In the genomic region with DNA sequence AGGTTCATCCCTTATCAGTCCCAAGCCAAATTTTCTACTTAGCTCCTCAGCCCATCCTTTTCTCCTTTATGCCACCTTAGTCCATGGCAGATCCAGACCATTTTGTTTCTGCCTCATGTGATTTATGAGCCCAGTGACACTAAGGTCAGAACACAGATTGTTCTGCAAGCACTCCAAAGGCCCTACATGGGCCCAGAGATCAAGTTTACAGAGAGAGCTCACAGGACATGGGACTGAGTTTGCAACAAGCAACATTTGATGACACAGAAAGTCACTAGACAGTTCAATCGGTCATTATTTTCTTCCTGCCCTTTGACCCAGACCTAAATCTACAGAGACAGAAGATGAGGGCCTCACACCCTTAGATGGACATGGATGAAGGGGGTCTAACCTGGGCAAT, we compare ENCODE assay signal across 13 mouse cellular contexts.
"Had no signal": no experiment of that assay in that cellular context is flagged by ENCODE, and none has a peak within 500 bp of the region (broad histone marks: within the 10 kb centered on the region; RNA-seq: fewer than 3 reads in every experiment).

No protein-coding gene starts in this region.

- H3K27ac ChIP-seq: midbrain, embryonic 13.5 days; midbrain, embryonic 15.5 days; neural tube, embryonic 12.5 days; stomach, embryonic 15.5 days; stomach, postnatal 0 days had no signal

- H3K9ac ChIP-seq: lung, embryonic 14.5 days; midbrain, embryonic 13.5 days; midbrain, embryonic 15.5 days; neural tube, embryonic 12.5 days; stomach, embryonic 15.5 days had no signal

- H3K27me3 ChIP-seq: stomach, embryonic 15.5 days had no signal

- H3K9me3 ChIP-seq: midbrain, embryonic 13.5 days; midbrain, embryonic 15.5 days; neural tube, embryonic 12.5 days; stomach, embryonic 15.5 days had no signal

- ATAC-seq: midbrain, embryonic 13.5 days; midbrain, embryonic 15.5 days had no signal

- DNase-seq: lung, embryonic 14.5 days; lung, postnatal 10 days; lung, postnatal 4 days; right cerebral cortex, postnatal 14 days; thymus, adult 2 months; thymus, postnatal 25 days; thymus, postnatal 4 days had no signal

- H3K4me2 ChIP-seq: lung, embryonic 14.5 days; midbrain, embryonic 11.5 days; midbrain, embryonic 13.5 days; midbrain, embryonic 15.5 days; neural tube, embryonic 12.5 days; stomach, embryonic 15.5 days had no signal

- H3K36me3 ChIP-seq: midbrain, embryonic 13.5 days; midbrain, embryonic 15.5 days; neural tube, embryonic 12.5 days; stomach, embryonic 15.5 days had no signal

- H3K4me3 ChIP-seq: midbrain, embryonic 13.5 days; midbrain, embryonic 15.5 days; neural tube, embryonic 12.5 days; stomach, embryonic 15.5 days had no signal
